Mouse (Mus musculus) erythroblast, adult 5-6 weeks (primary cell): ENCODE measurements around the gene Leap2. TPM values are rescaled to one million over a fixed set of nuclear protein-coding genes. Genes with fewer than 3 reads are reported as not detected.

Experiments used
- ATAC-seq: replicated peaks from 2 replicates; pipeline ENCODE4 v1.8.0; 2016; ENCODE audit warnings: moderate number of reproducible peaks, mild to moderate bottlenecking, moderate TSS enrichment, inconsistent platforms; ENCODE audit not compliant: poor library complexity, low FRiP score, severe bottlenecking
- total RNA-seq, 2 experiments: library from RNA; stranded (forward) in 1 of 2; stranded (reverse) in 1 of 2; fragments of 150-400 nt in 1 of 2; fragments of 200-764, 138-1000 nt in 1 of 2; gene quantifications; 2 replicates each; pipeline versions ENCODE4 v1.2.3 to v1.2.4; 2015 to 2017; ENCODE audit warnings: low replicate concordance in 2 of 2

Gene Leap2
- total RNA-seq (2015; ENCODE audit: low replicate concordance) (not detected in 2 replicates), total RNA-seq (2017; ENCODE audit: low replicate concordance) (not detected in 2 replicates)

DNA sequence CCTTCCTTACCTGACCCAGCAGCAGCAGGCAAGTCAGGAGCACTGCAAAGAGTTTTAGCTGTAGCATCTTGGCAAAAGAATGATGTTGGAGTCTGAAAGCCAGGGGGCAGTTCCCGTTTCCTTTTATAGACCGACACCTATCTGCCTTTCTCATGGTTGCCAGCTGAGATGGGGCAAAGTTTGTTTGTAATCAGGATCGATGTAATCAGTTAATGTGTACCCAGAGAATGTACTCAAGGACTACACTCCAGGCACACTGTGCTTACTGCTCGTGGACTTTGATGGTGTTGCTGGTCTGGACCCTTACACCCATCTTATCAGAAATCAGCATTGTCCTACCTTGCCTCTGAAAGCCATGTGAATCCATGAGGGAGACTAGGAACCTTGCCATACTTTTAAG, at the start of gene Leap2:
Gene Leap2 (minus strand): TSS at position 135 of the 400 bp plus-strand sequence.
- no peak for ATAC-seq

DNA sequence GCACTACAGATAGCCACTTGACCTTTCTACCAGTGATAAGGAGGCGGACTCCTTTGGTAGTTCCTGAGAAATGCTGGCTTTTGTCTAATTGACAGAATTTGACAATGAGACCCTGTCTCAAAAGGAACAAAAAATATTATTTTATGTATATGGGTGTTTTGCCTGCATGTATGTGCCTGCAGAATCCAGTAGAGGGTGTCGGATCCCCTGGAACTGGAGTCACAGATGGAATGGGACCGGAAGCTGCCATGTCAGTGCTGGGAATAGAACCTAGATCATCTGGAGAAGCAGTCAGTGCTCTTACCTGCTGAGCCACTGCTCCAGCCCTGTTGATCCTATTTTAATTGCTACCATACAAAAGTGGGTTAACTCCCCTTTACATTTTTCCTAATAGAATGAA, 49.7 kb upstream of the Leap2 start:
- no peak for ATAC-seq

DNA sequence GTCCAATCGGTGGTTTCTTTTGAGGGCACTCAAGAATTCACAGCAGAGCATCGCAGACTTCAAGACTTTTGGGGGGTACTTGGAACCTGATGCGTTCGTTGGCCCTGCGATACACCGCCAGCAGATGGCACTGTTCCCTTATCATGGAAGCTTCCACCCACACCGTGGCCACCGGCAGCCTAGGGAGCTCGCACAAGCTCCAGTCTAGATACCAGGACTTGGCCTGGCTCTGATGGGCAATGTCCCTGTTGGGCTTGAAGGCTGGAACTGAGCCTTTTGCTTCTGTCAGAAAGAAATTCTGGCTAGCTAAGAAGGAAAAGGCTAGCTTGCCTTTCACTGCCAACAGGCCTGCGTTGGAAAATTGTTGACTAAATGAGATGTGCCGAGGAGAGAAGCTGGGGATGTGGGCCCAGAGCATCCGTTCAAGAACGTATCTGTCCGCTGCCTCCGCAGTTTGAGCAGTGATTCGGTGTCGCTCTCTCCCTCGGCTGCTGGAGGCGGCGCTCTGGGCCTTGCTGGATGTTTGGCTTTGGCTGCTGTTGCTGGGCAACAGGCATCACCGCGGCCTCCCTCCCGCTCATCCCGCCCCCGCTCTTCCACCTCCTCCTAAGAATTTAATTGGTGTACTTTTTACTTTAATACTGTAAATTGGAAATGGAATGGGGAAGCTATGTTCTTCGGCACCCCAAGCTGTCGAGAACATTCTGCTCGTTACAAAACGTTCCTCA, 47.2 kb upstream of the Leap2 start, which contains the start of gene Gm9837:
Gene Gm9837 (minus strand): TSS at position 512 of the 728 bp plus-strand sequence.
- ATAC-seq, result peak; percentile 88

DNA sequence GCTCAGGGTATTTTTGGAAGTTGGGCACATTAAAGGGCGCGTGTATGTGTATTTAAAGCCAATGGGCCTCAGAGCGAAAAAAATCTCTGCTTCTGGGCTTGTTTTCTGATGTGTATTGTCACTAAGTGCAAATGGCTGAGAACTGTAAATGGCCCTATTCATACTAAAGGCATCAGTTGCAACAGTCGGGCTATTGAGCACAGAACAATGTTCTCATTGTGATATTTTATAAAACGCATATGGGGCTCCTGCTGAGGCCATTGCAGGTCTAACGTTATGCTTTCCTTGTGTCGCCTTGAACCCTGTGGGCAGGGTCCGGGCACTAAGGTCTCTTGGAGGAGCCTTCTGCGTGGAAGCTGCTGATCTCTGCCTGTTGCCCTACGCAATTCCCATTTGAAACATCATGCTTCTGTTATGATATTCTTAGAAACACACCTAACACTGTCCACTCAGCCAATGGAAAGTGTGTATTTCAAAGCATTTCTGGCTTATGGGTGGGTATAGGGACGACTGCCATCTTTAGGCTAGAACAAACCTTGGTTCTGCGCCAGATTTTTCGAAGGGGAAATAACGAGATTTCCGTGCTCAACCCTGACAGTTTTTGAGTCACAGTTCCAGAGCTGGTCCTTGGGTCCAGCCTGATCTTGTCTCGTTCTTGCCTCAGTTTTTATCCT, 46.5 kb upstream of the Leap2 start:
- no peak for ATAC-seq

DNA sequence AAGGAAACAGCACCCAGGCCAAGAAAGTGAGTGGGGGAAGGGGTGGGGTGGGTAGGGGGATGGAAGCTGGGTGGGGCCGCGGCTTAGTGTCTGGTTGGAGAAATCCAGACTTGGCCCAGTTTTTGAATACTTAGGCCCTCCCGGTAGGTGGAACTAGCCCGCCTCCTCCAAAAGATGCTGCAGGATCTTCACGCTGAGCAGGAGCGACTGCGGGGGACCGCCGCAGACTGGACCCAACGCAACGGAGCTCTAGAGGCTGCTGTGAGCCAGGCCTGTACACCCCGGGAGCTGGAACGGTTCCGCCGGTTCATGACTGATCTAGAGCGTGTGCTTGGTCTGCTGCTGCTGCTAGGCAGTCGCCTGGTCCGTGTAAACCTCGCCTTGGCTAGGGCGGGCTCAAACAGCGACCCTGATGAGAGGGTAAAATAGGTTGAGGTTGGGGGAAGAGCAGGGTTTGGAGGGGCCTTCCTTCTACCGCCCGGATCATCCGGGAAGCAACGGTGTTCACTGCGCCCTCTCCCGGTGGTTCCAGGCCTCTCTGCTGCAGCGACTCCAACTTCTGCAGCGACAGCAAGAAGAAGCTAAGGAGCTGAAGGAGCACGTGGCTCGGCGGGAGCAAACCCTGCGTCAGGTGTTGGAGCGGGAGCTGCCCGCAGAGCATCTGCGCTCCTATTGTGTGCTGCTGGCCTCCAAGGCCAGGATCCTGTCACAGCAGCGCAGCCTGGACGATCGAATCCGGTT, 43.4 kb upstream of the Leap2 start:
- ATAC-seq, result no peak

DNA sequence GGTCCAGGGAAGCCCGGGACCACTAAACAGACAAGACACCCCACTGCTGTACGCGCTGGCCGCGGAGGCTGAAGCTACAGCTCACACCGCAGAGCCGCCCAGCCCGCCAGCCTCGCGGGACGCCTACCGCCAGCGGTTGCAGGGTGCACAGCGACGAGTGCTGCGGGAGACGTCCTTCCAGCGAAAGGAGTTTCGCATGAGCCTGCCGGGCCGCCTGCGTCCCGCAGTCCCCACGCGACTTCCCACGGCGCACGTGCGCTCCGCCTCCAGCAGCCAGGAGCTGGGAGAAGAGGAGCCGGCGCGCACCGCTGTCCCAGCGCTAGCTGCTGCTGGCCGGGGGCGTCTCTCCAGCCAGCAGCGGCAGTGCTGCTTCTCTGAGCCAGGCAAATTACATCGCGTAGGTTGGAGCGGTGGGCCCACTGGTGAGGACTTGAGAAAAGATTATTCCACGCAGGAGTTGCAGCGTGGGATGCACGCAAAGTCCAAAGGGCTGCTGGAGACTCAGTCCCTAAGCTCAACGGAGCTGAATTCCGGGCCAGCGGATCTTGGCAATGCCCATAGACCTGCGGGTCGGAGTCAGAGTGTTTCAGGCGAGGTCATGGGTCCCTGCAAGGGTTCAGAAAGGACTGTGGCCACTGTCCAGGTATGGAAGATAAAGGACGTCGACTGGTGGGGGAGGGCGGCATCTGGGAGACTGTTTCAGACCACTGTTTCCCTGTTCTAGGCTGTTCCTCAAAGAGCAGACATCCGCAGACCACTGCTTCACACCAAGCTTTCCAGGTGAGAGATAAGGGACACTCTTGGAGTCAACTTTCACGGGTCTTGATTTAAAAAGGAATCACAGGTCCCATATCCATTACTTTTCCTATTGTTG, 40.8 kb upstream of the Leap2 start:
- ATAC-seq, result no peak

DNA sequence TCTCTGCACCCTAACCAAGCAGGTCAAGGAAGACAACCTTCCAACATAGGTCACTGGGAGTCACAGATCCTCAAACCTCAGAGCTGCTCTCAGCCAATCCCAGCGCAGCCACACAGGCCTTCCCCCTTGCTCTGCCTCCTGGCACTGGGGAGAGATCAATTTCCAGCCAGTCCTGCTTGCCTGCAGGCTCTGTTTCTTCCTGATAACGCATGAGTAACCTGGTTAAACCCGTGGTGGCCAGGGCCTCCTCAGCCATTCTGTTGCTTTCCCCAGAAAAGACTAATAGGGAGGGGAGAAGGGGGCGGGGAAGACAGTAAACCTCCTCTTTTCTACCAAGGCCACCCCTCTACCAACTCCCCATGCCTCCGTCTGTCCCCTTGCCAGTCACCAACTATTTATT, 38.8 kb upstream of the Leap2 start:
- no peak for ATAC-seq

DNA sequence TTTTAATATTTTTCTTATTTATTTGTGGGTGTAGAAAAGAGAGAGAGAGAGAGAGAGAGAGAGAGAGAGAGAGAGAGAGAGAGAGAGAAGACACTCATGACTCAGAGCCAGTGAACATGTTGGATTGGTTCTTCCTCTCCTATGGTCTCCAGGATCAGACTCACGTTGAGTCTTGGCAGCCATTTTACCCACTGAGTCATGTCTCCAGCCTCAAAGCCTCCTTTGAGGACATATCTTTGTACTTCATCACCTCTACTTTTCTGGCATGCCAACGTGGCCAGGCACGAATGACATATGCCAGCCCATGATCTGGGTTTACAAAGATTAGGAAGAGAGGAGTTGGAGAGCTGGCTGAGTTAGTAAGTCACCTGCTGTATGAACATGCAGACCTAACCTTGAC, 37.2 kb upstream of the Leap2 start:
- no peak for ATAC-seq

DNA sequence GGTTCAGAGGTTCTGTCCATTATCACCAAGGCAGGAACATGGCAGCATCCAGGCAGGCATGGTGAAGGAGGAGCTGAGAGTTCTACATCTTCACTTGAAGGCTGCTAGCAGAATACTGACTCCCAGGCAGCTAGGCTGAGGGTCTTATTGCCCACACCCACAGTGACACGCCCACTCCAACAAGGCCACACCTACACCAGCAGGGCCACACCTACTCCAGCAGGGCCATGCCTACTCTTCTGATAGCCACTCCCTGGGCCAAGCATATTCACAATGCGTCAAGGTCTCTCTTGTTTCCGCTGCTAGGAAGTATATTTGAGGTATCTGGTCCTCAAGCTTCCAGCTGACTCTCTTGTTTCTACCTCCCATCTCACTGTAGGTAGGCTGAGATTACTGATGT, 36.0 kb upstream of the Leap2 start:
- no peak for ATAC-seq

DNA sequence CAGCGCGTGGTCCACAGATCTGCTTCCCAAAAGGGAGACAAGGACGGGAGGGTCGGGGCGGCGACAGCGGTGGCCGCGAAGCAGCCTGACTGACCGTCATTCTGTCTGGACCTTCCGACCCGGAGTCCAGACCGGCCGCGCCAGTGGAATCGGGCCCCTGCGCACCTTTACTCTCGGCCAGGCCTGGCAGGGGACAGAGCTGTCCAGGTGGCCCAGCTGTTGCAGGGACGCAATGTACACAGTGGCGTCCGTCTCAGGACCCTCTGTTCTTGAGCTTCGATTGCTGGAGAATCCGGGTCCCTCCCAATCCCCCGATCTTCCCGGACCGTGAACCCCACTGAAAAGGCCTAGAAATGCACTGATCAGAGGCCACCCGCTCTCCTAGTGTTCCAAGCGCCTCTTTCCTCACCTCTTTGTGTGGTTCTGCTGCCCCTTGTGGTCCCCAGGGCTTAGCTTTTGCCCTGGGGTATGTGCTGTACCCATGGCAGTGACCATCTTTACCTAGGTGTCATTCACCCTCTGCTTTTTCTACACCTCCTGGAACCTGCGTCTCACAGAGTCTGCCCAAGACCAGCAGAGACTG, 34.5 kb upstream of the Leap2 start:
- ATAC-seq, result no peak; the same call in 1 of the 2 replicates

DNA sequence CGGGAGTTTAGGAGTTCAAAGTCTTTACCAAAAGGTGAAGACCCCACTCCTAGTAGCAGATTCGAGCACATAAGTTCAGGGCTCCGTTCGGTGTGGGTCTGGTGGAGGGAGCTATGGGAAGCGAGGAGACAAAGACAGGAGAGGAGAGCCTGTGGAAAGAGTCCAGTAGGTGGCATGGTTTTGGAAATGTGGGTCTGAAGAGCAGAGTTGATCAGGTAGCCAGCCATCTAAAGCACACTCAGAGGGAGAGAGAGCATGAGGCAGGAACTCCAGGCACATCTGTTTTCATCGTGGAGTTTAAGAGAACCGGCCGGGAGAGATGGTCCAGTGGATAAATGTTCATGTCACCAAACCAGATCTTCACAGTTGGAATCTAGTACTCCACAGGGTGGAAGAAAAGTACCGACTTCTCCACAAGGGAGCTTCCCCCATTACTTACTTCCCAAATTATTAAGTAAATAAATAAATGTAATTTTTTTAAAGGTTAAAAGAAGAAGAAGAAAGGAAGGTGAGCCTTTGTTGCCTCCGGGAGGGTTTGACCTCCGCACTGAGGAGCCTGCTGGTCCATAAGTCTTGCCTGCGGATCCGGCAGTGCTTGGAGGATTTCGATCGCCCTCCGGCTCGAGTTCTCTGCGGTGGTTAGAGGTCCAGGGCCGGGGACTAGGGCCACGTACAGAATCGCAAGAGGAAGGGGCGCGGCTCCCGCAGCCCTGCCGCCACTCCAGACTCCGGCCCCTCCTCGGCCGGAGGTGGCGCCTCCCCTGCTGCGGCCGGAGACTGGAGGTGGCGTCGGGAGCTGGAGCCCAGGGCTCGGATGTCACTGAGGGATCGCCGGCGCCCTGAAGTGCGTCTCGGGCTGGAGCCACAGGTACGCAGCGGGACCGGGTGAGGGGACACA, 33.8 kb upstream of the Leap2 start, which contains the start of the genes Gm10447 and Shroom1:
Gene Gm10447 (minus strand): TSS at position 637 of the 898 bp plus-strand sequence.
Gene Shroom1 (plus strand): TSS at position 732 of the 898 bp plus-strand sequence.
- no peak for ATAC-seq

DNA sequence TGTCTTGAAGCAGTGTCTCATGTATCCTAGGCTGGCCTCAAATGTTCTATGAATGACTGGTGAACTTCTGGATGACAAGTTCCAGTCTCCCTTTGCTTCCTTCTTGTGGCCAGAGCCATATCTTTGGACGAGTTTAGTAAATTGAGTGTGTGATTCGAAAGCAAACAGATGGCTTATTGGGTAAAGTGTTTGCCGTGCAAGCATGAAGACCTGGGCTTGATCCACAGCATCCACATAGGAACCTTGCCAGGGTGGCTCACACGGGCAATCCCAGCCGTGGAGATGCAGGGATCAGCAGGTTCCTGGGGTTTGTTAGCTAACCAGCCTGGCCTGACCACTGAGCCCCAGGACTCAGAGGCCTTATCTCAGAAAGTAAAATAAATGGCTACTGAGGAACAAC, 30.1 kb upstream of the Leap2 start:
- no peak for ATAC-seq

DNA sequence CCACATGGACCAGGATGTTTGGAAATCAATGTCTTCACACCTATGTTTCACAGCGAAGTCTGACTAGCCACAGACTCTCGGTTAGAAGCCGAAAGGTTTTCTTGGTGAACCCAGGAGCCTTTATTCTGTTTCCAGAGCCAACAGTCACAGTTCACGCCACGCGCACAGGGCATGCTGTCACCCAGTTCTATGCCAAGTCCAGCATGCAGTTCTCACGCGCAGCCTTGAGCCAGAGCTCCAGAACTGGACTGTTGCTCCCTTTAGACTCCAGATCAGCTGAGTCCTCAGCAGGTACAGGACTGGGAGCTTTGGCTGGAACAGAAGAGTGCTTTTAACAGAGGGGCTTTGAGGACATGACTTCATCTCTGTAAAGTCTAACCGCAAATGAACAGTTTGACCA, 29.4 kb upstream of the Leap2 start:
- ATAC-seq, result no peak

DNA sequence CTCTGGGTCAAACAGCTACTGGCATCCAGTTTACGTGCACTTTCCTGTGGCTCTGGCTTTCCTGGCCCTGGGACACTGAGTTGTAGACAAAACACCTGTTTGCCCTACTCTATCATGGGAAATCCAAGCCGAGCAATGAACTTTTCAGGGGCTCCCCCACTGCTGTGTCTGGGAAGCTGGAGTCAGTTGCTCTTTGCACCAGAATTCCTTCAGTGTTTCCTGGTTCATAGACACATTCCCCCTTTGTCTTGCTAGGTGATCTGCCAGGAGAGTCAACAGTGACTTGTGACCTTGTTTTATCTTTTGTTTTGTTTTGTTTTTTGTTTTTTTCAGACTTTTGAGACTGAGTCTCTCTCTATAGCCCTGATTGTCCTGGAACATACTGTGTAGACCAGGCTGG, 28.4 kb upstream of the Leap2 start:
- ATAC-seq, result no peak

DNA sequence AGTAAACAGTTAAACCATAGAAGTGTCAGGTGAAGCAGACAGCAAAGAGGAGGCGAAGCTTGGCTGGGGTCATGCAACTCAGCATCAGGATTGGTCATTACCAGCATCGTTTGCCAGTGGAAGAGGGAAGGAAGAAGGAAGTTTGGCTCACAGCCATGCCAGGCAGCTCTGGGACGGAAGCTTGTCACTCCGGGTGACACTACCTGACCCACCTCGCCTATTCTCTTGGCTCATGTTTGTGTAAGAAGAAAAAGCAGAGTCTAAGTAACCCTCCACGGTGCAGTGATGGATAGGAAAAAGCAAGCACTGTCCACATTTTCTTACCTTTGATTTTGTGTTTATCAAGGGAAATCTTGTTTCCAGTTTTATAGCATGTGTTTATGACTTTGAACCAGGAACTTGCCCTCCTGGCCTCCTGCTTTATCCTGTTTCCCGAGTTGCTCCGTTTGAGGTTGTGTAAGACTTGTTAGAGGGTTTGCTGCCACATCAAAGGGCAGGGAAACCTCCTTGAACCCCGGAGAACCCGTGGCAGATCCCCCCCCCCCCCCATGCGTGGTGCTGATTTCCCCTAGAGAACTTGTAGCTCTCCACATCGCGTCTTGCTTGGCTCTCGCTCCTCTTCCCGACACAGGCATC, 27.2 kb upstream of the Leap2 start:
- no peak for ATAC-seq

DNA sequence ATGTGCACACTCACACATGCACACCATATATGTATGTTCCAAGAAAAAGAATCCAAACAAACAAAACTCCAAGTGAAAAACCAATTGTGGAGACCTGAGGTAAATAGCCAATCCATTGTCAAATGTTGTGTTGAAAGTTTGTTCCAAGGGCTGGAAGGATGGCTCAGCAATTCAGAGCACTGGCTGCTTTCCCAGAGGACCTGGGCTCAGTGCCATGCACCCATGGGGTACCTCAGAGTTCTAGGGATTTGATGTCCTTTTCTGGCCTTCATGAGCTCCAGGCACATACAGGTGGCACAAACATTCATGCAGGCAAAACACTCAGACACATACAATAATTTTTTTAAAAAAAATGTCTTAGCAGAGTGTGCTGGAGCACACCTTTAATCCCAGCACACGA, 25.6 kb upstream of the Leap2 start:
- no peak for ATAC-seq

DNA sequence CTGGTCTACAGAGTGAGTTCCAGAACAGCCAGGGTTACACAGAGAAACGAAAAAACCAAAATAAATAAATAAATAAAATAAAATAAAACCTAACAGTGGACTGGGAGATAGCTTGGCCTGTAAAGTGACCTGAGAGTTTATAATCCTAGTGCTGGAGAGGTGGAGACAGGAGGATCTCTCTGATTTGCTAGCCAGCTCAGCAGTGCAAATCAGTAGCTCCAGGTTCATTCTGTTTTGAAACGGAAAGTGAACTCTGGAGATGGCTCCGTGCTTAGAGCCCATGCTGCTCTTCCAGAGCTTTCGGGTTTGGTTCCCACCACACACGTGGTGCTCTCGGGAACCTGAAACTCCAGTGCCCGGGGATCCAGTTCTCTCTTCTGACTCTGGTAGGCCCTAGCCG, 25.0 kb upstream of the Leap2 start:
- ATAC-seq, result no peak

DNA sequence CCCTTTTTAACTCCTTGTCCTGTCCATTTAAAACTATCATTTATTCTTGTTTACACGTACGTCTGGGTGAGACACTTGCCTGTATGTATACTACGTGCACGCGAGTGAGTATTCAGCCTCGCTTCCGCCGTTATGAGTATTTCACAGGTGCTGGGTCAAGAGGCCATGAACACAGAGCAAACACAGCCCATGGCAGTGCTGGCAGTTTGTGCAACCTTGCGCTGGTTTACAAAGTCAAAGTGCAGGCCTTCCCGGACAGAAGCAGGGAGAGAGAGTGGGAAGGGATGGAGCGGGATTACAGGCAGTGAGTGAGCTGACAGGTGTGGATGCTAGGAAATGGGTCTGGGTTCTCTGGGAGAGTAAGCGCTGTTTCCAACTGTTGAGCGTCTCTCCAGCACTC, 23.2 kb upstream of the Leap2 start:
- no peak for ATAC-seq
